Mouse (Mus musculus): ENCODE measurements around the gene Atxn2. TPM values are rescaled to one million over a fixed set of nuclear protein-coding genes. Genes with fewer than 3 reads are reported as not detected.
A peak's percentile ranks its signal among the peaks of the same experiment; 100 is the strongest.

Gene Atxn2
- polyA plus RNA-seq, 1 experiment from 2014 or later: 68.6 TPM

DNA sequence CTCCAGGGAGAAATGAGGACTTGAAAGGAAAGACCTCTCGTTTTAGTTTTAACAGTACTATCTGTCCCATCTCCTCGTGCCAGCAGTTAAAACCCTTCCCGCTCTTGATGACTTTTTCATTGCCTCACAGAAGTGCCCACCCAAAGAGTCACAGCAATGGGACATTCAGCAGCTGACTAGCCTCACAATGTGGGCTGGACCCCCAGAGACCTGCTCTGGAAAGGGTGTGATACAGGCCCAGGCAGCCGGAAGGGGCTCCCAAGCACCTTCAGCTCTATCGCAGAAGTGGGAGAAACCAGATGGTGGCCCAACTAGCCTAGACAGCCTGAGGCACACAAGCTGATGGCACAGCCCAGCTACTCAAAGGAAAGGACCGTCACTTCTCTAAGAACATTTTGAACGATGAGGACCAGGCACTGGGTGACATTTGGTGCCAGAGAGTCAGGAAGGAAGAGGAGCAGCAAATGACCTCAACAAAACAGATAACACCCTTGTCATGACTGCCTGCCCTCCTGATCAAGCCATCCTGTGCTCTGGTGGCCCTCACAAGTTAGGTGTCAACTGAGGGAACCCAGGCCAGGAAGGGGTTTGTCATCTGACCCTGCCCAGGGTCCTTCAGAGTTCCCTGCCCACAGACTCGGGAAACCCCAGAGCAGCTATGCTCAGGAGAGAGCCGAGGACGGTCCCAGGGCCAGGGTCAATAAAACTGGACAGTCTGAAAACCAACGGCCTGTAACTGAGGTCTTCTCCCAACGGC lies 124.0 kb downstream of the Atxn2 start:
- Histone ChIP-seq H3K4me1 (ENCODE audit: control insufficient read depth, insufficient read depth, low read length) (peaks cover 37% of the 10 kb centered on the region), H3K9me3 (ENCODE audit: control insufficient read depth, low read length) (no peaks in the 10 kb centered on the region)
- WGBS: 42% methylated on average over 12 of the region's 12 CpGs

DNA sequence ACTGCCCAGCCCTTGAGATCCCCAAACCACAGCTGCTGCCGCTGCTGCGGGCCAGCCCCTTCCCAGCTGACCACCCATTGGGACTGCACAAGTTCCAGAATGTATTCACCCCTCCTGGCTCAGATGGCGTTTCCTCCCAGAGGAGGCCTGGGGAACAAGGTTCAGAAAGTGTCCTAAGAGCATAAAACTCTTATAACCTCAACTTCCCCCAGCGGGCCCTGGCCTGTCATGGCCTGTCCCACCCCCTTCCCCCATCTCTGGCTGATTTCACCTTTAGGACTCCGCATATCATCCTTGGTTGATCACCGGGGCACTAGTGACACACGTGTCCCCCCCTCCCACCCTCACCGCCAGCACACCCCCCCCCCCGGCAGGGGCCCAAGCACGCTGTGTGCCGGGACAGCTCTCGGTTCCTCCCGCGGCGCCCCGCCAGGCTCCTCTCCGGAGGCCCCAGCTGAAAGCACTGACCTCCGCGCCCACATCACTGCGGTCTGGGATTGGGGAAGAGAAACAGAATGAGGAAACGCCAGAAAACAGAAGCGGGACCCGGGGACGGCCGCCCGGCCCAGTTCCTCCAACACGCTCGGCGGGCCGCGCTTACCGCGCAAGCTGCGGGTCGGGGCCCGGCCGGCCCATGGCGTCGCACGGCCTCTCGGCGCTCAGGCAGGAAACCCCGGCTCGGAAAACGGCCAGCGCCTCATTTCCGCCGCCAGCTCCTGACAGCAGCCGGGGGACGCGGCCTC lies 125.0 kb downstream of the Atxn2 start:
- DNase-seq (ENCODE audit: low spot score) (no peak), ATAC-seq (ENCODE audit: low read depth) (peak; percentile 0; the same call in 1 of the 2 replicates)
- peak overlapping the region; percentile 79 for H3K9ac ChIP-seq (ENCODE audit: low read depth, low read length)
- peak overlapping the region; percentile 72 for H3K27ac ChIP-seq (replicated peaks; ENCODE audit: low read depth, low read length)
- no peaks in the 10 kb centered on the region for H3K36me3 ChIP-seq (ENCODE audit: control insufficient read depth, insufficient read depth, low read length)
- H3K9me3 ChIP-seq (ENCODE audit: control insufficient read depth, low read length): no peaks in the 10 kb centered on the region
- peak overlapping the region; percentile 91 for H3K4me2 ChIP-seq (ENCODE audit: low read depth, low read length)
- 0 out of 2 replicates have a peak, but pooled peaks cover 7% of the 10 kb centered on the region for H3K27me3 ChIP-seq (replicated peaks; ENCODE audit: control insufficient read depth, insufficient read depth, low read length)
- peaks cover 37% of the 10 kb centered on the region for H3K4me1 ChIP-seq (ENCODE audit: control insufficient read depth, insufficient read depth, low read length)
- peak overlapping the region; percentile 81 for H3K4me3 ChIP-seq (ENCODE audit: low read depth, low read length)
- under 1% methylated on average over 40 of the region's 51 CpGs for WGBS

More for the DNA sequence above, 124.0 kb downstream of the Atxn2 start:
- ATAC-seq (ENCODE audit: low read depth): no peak
- no peak overlapping the region for H3K27ac ChIP-seq (replicated peaks; ENCODE audit: low read depth, low read length)
- peak overlapping the region; percentile 79 for H3K9ac ChIP-seq (ENCODE audit: low read depth, low read length)
- H3K4me3 ChIP-seq (ENCODE audit: low read depth, low read length): peak overlapping the region; percentile 81
- H3K27me3 ChIP-seq (replicated peaks; ENCODE audit: control insufficient read depth, insufficient read depth, low read length): 0 out of 2 replicates have a peak, but pooled peaks cover 7% of the 10 kb centered on the region
- DNase-seq (ENCODE audit: low spot score): no peak
- H3K36me3 ChIP-seq (ENCODE audit: control insufficient read depth, insufficient read depth, low read length): no peaks in the 10 kb centered on the region
- peak overlapping the region; percentile 91 for H3K4me2 ChIP-seq (ENCODE audit: low read depth, low read length)

DNA sequence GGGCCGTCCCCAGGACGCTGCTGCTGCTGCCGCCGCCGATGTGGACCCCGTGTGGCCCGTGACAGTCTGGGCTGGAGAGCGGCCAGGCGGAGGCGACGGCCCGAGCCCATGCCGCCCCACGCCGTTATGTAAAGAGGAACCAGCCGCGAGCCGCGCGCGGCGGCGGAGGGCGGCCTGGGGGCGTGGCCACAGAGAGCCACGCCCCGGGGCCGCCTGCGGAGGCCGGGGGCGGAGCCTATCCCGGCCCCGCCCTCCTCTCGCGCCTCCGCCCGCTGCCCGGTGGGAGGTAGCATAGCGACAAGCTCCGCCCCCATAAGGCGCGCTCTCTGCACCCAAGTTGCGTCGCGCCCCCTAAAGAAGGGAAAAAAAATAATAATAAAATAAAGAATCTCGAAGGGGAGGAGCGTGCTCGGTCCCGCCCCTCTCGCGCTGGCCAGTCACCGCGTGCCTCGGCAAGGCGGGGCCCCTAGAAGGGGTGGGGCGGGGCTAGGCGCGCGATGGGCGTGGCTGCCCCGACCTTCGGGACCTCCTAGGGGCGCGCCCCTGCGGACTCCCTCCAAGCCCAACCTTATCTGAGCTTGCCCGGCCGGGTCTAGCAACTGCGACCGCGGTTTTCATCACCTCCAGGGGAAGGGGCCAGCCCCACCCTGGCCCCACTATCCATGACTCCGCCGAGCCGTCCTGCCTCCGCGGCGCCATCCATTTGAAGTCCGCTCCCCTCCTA lies 125.7 kb downstream of the Atxn2 start:
- Histone ChIP-seq H3K4me2 (ENCODE audit: low read depth, low read length) (peak overlapping the region; percentile 91), H3K9ac (ENCODE audit: low read depth, low read length) (peak overlapping the region; percentile 79), H3K9me3 (ENCODE audit: control insufficient read depth, low read length) (no peaks in the 10 kb centered on the region), H3K27ac (replicated peaks; ENCODE audit: low read depth, low read length) (peak overlapping the region; percentile 72), H3K4me1 (ENCODE audit: control insufficient read depth, insufficient read depth, low read length) (peaks cover 37% of the 10 kb centered on the region), H3K4me3 (ENCODE audit: low read depth, low read length) (peak overlapping the region; percentile 81), H3K36me3 (ENCODE audit: control insufficient read depth, insufficient read depth, low read length) (no peaks in the 10 kb centered on the region), H3K27me3 (replicated peaks; ENCODE audit: control insufficient read depth, insufficient read depth, low read length) (0 out of 2 replicates have a peak, but pooled peaks cover 7% of the 10 kb centered on the region)
- DNase-seq (ENCODE audit: low spot score): peak; percentile 95
- peak; percentile 77 for ATAC-seq (ENCODE audit: low read depth)
- WGBS: under 1% methylated on average over 41 of the region's 77 CpGs

DNA sequence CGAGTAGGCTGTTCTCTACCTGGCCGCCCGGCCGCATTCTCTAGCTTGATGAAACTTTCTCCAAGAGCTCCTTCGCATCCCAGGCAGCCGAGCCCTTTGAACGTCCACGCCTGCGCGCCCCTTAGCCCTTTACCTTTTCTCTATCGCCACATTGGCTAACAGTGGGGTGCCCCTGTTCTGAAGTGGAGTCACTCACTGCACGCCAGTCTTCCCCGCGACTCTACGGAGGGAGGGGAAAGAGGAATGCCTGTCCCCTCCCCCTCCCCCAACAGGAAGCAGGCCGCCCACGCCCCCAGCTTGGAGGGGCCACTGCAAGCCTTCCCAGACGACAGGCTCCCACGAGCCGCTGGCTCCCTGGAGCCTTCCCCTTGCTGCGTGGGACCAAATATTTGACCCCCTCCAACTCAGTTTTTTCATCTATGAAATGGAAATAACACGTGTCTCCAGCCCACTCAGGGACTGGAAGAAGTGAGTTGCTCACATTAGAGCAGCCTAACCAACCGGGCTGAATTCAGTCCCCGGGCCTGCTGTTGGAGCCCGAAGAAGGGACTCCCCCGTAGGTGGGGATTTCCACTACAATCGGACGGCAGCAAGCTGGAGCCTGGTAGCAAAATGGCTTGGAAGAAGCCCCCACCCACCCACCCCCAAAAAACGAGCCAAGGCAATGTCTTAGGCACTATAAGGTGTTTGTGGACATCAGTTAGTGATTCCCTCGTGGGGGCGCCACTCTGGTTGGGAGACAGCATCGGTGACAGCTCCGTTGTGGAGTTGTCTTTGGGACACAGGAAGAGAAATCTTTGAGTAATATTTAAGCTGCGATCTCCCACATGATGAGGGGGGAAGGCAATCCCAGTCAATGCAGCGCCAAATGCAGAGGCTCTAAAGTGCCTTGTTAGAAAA lies 126.6 kb downstream of the Atxn2 start, which contains the start of gene Sh2b3:
TSS of gene Sh2b3 (minus strand) at position 206 of the 900 bp plus-strand sequence.
- ATAC-seq (ENCODE audit: low read depth): peak; percentile 13
- Histone ChIP-seq H3K4me2 (ENCODE audit: low read depth, low read length) (peak within 1 kb of the TSS; percentile 91), H3K27me3 (replicated peaks; ENCODE audit: control insufficient read depth, insufficient read depth, low read length) (0 out of 2 replicates have a peak, but pooled peaks cover 7% of the 10 kb centered on the region), H3K9ac (ENCODE audit: low read depth, low read length) (peak within 1 kb of the TSS; percentile 79), H3K4me1 (ENCODE audit: control insufficient read depth, insufficient read depth, low read length) (peaks cover 37% of the 10 kb centered on the region), H3K27ac (replicated peaks; ENCODE audit: low read depth, low read length) (peak within 1 kb of the TSS; percentile 72), H3K4me3 (ENCODE audit: low read depth, low read length) (peak within 1 kb of the TSS; percentile 81), H3K36me3 (ENCODE audit: control insufficient read depth, insufficient read depth, low read length) (no peaks in the 10 kb centered on the region), H3K9me3 (ENCODE audit: control insufficient read depth, low read length) (no peaks in the 10 kb centered on the region)
- peak; percentile 60 for DNase-seq (ENCODE audit: low spot score)
- WGBS: under 1% methylated on average over 31 of the region's 35 CpGs

DNA sequence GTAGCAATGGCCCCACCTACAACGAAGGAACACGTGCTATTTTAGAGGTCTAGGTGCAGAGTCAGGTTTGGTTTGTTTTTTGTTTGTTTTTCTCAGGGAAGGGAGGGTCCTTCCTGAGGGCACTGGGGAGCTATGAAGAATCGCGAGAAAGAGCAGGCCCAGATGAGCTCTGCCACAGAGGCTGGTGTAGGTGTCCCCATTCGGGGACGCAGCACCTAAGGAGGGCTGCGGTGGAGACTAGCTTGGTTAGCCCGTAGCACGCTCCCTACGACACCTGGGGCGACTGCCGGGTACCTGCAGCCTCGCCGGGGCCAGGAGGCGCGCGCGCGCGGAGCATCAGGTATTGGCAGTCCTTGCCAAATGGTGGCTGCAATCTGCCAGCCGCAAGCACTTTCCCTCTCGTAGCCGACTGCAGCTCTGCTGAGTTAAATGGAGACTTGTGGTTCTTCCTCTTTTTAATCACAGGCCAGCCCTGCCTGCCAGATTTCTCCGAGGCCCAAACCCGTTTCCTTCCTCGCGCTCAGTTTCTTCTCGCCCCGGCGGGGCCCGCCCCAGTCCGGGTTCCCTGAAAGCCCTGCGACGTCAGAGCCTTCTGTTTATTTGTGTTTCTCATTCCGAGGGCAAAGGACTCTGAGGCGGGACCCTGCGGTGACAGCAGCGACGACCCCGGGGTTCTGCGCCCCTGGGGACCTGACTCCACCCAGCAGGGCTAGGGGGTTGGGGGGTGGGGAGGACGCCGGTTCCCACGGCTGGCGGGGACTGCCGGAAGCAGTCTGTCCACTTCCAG lies 127.4 kb downstream of the Atxn2 start:
- peak overlapping the region; percentile 81 for H3K4me3 ChIP-seq (ENCODE audit: low read depth, low read length)
- DNase-seq (ENCODE audit: low spot score) (peak; percentile 62), ATAC-seq (ENCODE audit: low read depth) (no peak)
- no peaks in the 10 kb centered on the region for H3K9me3 ChIP-seq (ENCODE audit: control insufficient read depth, low read length)
- H3K4me1 ChIP-seq (ENCODE audit: control insufficient read depth, insufficient read depth, low read length): peaks cover 39% of the 10 kb centered on the region
- under 1% methylated on average over 46 of the region's 46 CpGs for WGBS
- peak overlapping the region; percentile 28; the same call in 1 of the 2 replicates for H3K27ac ChIP-seq (replicated peaks; ENCODE audit: low read depth, low read length)
- peak overlapping the region; percentile 91 for H3K4me2 ChIP-seq (ENCODE audit: low read depth, low read length)
- peaks cover 13% of the 10 kb centered on the region for H3K27me3 ChIP-seq (replicated peaks; ENCODE audit: control insufficient read depth, insufficient read depth, low read length)
- H3K36me3 ChIP-seq (ENCODE audit: control insufficient read depth, insufficient read depth, low read length): no peaks in the 10 kb centered on the region
- H3K9ac ChIP-seq (ENCODE audit: low read depth, low read length): peak overlapping the region; percentile 56

DNA sequence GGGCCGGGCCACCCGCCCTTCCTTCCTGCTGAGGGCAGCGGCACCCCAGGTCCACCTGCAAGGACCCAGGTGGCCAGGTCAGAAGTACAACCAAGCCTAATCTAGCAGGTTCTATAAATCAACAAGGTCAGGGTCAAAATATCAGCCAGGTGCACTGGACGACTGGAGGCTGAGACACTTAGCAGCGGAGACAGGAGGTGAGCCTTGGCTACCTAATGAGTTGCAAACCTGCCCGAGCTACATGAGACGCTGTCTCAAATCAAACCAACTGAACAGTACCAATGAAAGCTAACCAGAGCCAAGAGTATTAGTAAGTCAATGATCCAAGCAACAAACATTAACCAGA lies 128.0 kb downstream of the Atxn2 start:
- DNase-seq (ENCODE audit: low spot score) (no peak), ATAC-seq (ENCODE audit: low read depth) (no peak)
- Histone ChIP-seq H3K27me3 (replicated peaks; ENCODE audit: control insufficient read depth, insufficient read depth, low read length) (peaks cover 19% of the 10 kb centered on the region), H3K36me3 (ENCODE audit: control insufficient read depth, insufficient read depth, low read length) (no peaks in the 10 kb centered on the region), H3K27ac (replicated peaks; ENCODE audit: low read depth, low read length) (peak overlapping the region; percentile 28; the same call in 1 of the 2 replicates), H3K9me3 (ENCODE audit: control insufficient read depth, low read length) (no peaks in the 10 kb centered on the region), H3K9ac (ENCODE audit: low read depth, low read length) (peak overlapping the region; percentile 56; the same call in 1 of the 2 replicates), H3K4me3 (ENCODE audit: low read depth, low read length) (peak overlapping the region; percentile 81), H3K4me2 (ENCODE audit: low read depth, low read length) (peak overlapping the region; percentile 91), H3K4me1 (ENCODE audit: control insufficient read depth, insufficient read depth, low read length) (peaks cover 34% of the 10 kb centered on the region)
- 23% methylated on average over 6 of the region's 7 CpGs for WGBS

DNA sequence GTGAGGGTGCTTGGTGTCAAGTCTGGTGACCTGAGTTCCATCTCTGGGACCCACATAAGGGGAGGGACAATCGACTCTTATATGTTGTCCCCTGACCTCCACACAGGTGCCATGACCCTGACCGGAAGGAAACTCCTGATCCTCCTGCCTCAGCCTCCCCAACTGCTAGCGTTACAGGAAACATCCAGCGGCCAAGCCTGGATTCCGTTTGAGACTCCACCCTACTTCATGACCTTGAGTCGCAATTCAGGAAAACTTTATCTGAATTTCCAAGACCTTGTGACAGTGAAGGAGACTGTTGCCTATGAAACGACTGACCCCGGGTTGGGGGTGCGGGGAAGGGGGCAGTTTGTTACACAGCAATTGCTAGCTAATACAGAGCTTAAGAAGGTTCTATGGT lies 130.4 kb downstream of the Atxn2 start:
- no peaks in the 10 kb centered on the region for H3K9me3 ChIP-seq (ENCODE audit: control insufficient read depth, low read length)
- DNase-seq (ENCODE audit: low spot score): no peak
- no peak overlapping the region for H3K4me2 ChIP-seq (ENCODE audit: low read depth, low read length)
- no peak overlapping the region for H3K4me3 ChIP-seq (ENCODE audit: low read depth, low read length)
- H3K27ac ChIP-seq (replicated peaks; ENCODE audit: low read depth, low read length): no peak overlapping the region
- no peak overlapping the region for H3K9ac ChIP-seq (ENCODE audit: low read depth, low read length)
- 94% methylated on average over 9 of the region's 9 CpGs for WGBS
- peaks cover 24% of the 10 kb centered on the region for H3K27me3 ChIP-seq (replicated peaks; ENCODE audit: control insufficient read depth, insufficient read depth, low read length)
- H3K4me1 ChIP-seq (ENCODE audit: control insufficient read depth, insufficient read depth, low read length): peaks cover 19% of the 10 kb centered on the region
- no peak for ATAC-seq (ENCODE audit: low read depth)
- H3K36me3 ChIP-seq (ENCODE audit: control insufficient read depth, insufficient read depth, low read length): no peaks in the 10 kb centered on the region

Measured in embryonic facial prominence, embryonic 14.5 days (tissue).